Mouse (Mus musculus): ENCODE measurements around the gene Lypd6b.

Lypd6b gene

DNA sequence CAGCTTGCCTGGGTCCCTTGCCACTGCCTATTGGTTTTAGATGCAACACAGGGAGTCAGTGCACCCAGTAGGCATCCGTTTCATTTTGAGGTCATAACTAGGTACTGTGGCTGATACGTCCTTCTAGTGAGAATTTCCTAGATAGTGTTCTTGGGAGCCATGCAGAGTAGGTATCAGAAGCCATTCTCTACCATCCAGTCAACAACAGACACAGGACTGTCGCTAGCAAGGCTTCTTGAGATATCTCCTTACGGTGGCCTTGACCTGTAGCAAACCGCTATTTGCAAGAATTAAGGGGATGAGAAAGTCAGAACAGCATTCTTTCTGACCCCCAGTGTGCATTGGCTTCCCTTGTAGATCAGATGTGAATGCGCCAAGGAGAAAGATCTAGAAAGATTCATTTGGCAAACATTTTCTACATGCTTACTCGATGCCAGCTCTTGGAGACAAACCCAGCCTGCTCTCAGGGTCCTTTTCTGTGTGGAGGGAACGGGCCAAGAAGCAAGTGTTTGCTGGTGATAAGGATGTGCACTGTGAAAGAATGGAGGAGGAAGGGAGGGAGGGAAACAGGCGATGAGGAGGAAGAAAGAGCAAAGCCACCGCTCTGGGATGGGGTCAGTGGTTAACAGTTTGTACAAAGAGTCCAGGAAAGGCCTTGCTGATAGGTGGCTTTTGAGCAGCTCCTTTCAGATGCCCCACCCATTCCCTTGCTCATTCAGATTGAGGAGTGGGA lies 82.5 kb downstream of the Lypd6b start:
- DNase-seq (ENCODE audit: low spot score in 2 of 2): no peak

DNA sequence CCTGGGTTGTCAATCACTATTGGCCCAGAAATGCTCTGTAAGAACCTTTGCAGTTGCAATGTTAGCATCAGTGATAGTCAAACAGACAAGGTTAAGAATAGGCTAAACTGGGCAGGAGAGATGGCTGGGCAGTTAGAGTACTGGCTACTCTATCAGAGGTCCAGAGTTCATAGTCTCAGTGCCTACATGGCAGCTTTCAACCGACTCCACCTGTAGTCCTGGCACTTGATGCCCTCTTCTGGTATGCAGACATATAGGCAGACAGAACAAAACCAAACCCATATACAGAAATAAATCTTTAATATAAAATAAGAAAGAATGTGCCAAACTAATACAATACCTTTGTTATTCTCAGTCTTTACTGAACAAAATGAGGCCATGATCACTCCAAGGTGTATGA lies 83.5 kb downstream of the Lypd6b start:
- no peak for DNase-seq (ENCODE audit: low spot score in 2 of 2)

DNA sequence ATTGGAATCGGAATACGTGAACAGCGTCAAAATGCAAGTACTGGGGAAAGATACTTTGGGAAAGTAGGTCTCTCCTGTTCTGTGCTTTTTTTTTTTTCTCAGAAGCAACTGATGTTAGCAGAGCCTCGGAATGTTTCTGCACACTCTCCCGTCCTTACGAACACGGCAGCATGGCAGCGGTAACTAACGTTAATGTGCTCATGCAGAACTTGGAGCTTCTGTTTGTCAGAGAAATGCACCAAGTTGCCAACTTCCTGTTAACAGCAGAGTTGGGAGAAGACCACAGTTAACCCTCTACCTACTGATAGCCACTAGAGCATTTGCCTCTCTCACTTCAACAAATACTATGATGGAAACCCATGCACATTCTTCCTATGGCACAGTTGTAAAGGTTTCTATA lies 93.0 kb downstream of the Lypd6b start:
- DNase-seq (ENCODE audit: low spot score in 2 of 2): no peak

DNA sequence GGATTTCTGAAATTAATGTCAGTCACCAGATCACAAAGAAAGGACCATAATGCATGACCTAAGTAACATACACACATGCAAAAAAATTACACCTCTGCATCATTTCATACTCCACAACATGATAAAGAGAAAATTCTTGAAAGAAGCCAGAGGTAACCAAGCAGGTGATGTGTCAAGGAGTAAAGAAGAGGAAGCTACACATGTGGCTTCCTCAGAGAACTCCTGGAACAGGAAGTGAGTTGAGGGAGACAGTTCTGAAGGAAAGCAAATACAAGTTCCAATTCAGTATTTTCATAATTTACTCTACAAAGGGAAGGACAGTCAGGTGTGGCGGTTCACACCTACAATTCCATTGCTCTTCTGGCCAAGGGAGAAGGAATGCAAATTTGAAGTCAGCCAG lies 93.5 kb downstream of the Lypd6b start:
- no peak for DNase-seq (ENCODE audit: low spot score in 2 of 2)

DNA sequence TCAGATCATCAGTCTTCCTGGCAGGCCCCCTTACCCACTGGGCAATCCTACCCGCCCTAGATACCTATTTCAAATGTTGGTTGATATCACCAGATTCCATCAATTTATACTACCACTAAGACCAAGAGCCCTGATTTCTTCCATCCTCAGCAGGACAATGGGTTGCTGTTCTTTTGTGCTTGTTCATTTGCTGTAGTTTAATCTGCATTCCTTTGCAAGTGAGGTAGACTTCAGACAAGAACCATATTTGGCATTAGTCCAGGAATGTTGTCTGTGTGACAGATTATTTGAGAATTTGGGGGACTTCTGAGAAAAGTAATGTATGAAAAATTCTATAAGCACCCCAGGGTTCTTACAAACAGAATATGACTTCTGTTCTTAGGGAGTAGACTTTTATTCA lies 95.0 kb downstream of the Lypd6b start:
- no peak for DNase-seq (ENCODE audit: low spot score in 2 of 2)

DNA sequence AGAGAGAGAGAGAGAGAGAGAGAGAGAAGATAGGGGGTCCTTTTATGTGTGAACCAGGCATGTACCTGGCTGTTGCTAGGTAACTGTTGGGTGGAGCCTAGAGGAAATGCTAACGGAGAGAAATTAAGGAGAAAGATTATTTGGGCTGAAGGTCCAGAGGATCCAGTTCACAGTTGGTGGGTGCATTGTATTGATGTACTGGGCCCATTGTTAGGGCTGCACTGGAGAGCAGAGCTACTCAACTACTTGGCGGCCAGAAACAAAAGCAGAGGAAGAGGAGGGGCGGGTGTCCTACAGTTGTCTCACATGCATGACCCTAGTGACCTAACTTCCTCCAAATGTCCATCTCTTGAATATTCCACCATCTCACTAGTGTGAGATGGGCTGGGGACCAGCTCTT lies 96.5 kb downstream of the Lypd6b start:
- no peak for DNase-seq (ENCODE audit: low spot score in 2 of 2)

DNA sequence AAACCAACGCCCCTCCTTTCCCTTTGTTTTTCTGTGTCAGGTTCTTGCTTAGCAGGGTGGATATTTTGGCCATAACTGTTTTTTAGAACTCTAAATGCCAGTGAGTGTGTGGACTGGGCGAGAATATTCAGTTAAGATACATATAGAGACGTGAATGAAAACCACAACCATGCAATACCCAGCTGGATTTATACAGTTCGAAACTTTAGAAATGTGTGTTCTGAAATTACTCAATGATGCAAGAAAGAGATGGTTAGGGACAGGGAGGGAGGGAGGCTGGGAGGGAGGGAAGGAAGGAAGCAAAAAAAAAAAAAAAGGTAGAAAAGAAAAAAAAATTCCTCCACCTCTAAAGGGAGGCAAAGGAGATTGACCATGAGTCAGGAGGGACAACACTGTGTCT lies 98.7 kb downstream of the Lypd6b start:
- no peak for DNase-seq (ENCODE audit: low spot score in 2 of 2)

DNA sequence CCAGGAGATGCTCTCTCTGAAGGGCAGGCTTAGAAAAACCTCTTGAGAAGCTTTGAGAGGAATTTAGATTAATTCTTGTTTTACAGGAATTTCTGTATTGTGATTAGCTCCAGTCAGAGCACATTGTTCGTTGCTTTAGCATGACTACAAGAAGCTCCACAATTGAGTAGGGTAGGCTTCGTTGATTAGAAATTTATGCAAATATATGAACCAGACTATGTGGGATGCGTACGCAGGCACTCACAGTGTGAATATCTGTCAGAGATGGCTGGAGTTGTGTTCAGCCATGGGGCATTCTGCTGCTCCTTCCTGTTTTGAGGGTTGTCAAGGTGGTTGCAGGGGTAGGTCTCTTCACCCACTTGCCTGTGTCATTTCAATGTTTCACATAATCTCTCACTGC lies 100.9 kb downstream of the Lypd6b start:
- no peak for DNase-seq (ENCODE audit: low spot score in 2 of 2)

DNA sequence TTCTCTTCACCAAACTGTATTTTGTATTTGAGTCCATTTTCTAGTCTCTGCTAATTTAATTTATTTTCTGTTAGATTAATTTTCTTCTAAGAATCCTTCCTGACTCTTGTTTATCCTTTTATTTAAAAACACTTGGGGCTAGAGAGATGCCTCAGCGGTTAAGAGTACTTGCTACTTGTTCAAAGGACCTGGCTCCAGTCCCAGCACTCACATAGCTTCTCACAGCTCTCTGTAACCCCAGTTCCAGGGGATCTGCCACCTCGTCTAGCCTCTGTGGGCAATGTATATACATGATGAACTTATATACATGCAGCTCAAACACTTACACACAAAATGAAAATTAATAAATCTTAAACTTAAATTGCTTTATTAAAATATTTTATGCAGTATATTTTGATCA lies 103.2 kb downstream of the Lypd6b start:
- no peak for DNase-seq (ENCODE audit: low spot score in 2 of 2)

DNA sequence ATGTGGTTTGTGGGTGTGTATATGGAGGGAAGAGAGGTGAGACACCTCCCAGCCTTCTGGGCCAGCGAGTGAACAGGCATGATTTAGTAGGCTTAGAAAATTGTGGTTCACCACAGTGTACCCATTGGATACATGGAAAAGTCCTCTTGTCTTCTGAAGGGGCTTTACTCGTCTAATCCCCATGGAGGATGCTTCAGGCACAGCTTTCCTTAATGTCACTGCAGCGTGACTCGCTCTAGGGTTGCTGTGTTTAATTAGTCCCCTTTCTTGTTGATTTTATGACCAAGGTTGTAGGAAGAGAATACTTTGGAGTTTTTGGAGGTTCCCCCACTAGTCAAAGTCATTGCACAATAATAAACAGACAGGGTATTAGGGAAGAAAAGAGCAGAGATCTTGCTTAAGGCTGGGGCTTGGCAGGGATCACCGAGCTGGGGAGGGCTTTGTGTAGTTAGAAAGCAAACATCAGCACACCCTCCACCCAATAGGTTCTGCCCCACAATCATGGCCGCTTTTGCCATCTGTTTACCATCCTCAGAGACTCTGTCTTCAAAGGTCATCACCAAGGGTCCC lies 122.4 kb downstream of the Lypd6b start:
- no peak for DNase-seq (ENCODE audit: low spot score in 2 of 2)

DNA sequence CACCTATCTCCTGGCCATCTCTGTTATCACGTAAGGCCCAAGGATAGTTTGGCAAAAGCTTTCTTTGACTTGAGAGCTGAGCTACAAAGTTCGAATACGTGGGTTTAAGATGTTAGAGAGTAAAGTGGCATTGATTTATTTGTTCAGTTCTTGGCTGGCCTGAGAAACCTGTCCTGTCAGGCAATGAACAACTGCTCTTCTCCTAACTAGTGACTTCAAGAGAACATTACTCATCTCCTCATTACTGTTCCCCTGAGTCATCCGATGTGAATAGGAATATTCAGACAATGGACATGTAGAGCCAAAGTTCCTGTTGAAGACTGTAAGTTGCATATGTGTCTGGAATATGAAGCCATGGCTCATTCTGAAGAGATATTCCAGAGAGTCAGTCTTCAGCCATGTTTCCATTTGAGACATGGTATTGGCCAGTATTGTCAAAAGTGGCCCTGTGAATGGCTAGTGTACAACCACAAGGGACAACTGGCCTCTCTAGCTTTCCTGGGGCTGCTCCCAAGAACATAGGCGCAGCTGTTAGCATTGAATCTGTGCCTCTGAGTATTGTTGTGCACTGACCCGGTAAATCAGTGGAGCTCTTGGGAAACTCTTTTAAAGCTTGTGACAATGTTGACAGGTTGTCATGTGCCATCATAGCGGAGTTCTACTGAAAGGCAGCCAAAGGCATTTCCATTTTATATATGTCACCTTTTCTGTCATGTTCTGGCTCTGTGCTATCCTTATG lies 124.0 kb downstream of the Lypd6b start:
- DNase-seq (ENCODE audit: low spot score in 2 of 2): no peak

DNA sequence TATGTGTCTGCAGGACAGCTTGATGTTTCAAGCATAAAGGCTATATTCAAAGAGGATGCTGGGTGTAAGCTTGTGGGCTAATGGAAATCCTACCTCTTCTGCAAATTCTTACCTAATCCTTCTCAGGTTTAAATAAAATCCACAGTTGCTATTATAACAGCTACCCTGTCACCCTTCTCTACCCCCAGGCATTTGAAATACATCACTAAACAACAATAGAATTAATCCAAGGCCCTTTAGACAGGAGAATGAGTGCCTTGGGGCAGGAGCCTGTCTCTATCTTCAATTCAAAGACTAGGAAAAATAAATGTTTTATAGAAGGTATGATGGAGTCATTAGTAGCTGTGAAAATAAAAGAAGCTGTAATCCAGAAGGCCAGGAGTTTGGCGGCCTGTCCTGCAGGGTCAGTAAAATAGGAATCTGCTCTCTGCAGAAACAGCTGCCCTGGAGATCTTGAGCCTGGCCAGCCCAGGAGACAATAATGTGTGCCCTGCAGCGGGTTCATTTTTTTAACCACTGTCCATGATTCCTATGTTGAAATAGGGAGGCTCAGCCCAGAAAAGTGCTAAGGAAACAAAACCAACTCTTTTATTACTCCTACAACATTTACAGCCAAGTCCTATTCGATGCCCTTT lies 124.9 kb downstream of the Lypd6b start:
- DNase-seq (ENCODE audit: low spot score in 2 of 2): no peak

DNA sequence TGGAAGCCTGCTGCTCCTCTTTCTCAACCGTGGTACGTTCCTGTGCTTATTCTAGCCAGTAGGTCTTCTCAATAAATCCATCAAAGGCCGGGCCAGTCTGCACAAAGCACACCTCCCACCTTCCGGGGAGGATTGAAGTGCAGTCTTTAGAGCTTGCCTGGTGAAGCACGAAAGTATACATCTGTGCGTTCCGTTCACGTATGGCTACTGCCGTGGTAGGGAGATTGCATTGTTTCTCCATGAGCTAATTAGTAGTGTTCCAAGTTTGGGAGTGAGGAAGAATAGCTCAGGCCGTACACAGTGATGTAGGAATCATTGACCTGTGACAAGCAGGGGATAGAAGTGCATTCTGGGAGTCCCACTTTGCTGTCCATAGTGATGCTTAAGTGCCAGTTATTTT lies 130.0 kb downstream of the Lypd6b start:
- no peak for DNase-seq (ENCODE audit: low spot score in 2 of 2)

DNA sequence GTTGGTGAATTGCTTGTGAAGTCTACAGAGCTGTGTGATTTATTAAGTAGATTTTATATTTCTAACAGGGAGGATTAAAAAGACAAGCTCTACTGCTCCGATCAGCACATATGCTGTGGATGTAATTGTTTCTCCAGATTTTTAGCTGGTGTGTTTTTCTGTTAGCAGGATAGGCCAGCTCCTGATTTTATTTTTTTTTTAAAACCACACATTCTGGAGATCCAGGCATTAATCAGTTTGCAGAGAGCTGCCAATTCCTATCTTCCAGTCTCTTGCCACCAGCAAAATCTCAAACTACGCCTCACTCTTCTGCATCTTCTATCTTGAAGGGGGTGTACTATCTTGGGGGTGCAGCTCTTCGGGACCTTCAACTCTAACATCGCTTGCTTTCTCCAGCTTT lies 130.6 kb downstream of the Lypd6b start:
- no peak for DNase-seq (ENCODE audit: low spot score in 2 of 2)

DNA sequence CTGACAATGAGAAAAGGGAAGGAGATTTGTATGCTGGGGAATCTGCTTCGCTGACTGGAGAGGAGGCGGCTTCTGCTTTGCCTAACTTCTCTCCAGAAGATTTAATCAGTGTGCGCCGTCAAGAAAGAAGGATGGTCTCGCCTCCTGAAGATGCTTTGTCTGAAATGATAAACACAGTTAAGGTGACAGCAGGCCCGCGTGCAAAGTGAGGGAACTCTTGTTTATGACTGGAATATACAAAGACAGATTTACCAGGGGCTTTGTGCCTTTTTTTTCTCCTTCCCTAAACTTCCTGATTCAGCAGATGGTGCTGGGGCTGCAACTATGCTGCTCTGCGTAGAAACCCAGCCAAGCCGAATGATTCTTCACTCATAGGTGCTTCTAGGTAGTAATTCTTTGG lies 131.2 kb downstream of the Lypd6b start:
- no peak for DNase-seq (ENCODE audit: low spot score in 2 of 2)

DNA sequence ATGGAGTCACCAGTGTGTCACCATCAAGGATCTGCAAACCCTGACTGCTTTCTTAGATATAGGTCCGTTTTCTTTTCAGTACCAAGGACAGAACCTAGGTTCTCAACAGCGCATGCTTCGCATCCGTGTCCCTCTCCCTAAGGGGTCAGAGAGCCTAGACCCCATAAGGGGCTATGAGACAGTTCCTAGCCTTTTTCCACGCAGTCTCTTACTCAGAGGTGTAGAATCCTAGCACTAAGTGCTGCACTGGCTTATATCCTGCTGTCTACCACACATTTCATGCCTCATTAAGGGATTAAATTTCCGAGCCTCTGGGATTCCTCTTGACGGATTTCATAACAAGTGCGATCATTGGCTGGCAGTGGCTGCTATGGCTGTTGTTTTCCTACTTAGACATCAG lies 134.5 kb downstream of the Lypd6b start:
- DNase-seq (ENCODE audit: low spot score in 2 of 2): no peak

DNA sequence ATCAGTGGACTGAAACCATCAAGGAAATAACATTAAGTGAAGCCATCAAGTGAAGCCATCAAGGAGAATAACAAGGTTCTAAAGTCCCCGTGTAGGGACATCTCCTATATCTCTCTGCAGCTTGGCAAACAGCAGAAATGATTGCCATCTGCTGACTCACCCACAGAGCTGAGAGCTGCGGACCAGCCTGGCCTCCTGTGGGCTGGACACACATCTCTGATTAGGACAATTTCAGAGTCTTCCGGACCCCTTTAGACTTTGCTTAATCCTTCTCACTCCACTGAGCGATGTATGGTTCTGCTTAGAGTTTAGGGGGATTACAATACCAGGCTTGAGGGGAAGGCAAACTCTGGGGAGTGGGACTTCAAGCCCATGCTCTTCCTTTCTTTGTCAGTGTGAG lies 135.3 kb downstream of the Lypd6b start:
- DNase-seq (ENCODE audit: low spot score in 2 of 2): no peak

DNA sequence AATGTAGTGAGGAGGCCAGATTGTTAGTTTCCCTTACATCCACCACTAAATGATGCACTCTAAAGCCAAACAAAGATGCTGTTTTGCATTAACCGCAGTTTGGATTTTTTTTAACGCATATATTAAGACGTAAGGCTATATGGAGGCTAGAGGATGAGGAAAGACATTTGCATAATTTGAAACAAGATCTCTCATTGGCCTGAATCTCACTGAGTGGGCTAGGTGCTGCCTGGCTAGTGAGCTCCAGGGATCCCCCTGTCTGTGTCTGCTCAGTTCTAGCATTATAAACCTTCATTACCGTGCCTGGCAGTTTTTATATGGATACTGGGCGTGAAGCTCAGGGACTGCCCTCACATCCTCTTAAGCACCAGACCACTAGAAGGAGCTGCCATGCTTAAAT lies 138.7 kb downstream of the Lypd6b start:
- DNase-seq (ENCODE audit: low spot score in 2 of 2): no peak

DNA sequence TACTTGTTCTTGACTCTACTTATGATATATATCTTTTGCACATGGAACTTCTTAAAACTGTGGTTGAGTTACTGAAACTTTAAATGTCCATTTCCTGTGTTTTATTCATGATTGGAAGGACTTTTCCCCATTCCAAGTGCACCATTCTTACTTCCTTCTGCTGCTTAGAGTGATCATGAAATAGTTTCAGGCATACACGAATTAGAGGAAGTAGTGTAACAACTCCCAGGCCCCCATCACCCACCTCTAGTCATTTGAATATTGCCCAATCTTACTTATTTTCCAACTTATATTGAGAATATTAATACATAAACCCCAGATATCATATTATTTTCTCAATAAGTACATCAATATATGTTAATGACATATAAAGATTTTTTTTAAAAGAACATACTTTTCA lies 139.9 kb downstream of the Lypd6b start:
- no peak for DNase-seq (ENCODE audit: low spot score in 2 of 2)

DNA sequence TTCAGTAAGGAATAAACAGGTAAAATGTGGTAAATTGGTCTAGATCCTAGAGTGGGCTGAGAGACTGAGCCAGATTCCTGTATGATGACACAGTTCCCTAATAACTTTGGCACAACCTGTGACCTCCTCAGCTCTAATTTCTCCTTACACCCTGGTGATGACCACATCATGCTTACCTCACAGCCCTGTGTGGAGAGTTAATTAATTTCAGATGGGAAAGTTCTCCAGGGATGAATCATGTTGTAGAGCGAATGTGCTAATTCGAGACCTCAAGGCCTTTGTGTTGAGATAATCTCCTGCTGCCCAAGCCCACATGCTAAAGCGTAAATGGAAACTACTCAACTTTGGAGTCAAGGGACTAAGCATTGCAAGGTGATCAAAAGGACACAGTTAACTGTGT lies 142.4 kb downstream of the Lypd6b start:
- no peak for DNase-seq (ENCODE audit: low spot score in 2 of 2)

DNA sequence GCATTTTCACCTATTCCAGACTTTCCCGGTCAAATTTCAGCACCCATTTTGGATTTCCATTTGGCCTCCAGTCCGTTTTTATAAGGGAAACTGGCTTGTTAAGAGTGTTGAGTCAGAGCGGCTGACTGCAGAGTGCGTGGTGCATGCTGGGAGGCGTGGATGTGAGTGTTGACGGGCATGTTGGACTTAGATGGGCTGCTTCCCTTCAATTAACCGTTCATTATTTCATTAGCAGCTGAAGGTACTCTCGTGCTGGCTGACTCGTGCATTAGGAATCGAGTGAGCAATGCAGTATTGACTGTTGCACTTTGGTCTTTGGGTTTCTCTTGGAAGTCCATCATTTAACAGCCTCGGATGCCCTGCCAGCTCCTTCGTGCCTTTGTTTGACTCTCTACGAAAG lies 150.1 kb downstream of the Lypd6b start:
- DNase-seq (ENCODE audit: low spot score in 2 of 2): no peak

DNA sequence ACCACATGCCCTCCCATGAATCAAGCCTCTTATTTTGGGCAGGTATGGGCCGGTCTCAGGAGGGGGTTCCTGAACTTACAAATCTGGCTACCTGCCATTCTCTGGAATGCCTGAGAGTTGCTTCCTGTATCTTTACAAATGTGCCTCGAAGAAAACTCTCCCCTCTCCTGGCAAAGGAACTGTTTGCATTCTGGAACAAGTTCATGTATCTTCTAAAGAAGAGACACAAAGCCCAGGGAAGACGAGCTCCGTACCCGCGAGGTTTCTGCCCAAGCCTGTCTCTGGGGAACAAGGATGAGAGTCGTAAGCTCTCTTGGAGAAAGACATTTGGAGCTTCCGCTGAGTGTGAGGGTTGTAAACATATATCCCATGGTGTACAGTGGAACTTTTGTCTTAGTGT lies 150.8 kb downstream of the Lypd6b start:
- DNase-seq (ENCODE audit: low spot score in 2 of 2): no peak

DNA sequence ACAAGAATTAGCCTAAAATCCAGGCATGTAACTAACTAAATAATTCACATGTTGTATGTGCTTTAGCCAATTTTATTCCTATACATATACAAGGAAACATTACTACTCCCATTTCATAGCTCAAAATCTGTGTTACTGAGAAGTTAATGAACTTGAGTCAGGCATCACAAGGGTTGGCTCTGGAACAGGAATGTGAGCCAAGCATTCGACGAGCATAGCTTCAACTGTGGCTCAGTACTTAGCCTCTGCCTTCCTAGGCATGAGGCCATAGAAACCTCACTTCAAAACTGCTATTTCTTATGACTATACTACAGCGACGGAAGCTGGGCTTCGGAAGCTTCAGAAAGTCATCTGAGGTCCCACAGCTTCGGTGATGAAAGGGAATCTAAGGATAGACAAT lies 152.9 kb downstream of the Lypd6b start:
- no peak for DNase-seq (ENCODE audit: low spot score in 2 of 2)

All from natural killer cell, adult 2 months (primary cell).